Comparison of ENCODE assay signal across 22 mouse cellular contexts in genomic region chr2:100795578-100795977, GRCm38 (mm10).
DNase-seq lines count a peak whose midpoint lies in the region; ATAC-seq and TF ChIP-seq lines count a peak whose summit lies in the region.
"Had no signal": no experiment of that assay in that cellular context is flagged by ENCODE, and none has a peak within 500 bp of the region (broad histone marks: within the 10 kb centered on the region; RNA-seq: fewer than 3 reads in every experiment).

No protein-coding gene starts in this region.

- no peak overlapping the region for H3K27ac ChIP-seq in forebrain, postnatal 0 days (ENCODE audit: low read depth, low read length)
- H3K27ac ChIP-seq: embryonic facial prominence, embryonic 15.5 days; heart, adult 2 months; heart, embryonic 13.5 days; kidney, postnatal 0 days had no signal

- no peaks in the 10 kb centered on the region for H3K4me1 ChIP-seq in forebrain, postnatal 0 days (ENCODE audit: insufficient read depth)
- H3K4me1 ChIP-seq: embryonic facial prominence, embryonic 15.5 days; heart, embryonic 13.5 days had no signal

- intact Hi-C loops in left cerebral cortex, postnatal 25 days (cut with DNase I) = no loop called here

- DNase-seq in left cerebral cortex, postnatal 25 days (ENCODE audit: low spot score in 2 of 2) = peak; percentile 1 to 2
- no peak for DNase-seq in left cerebral cortex, adult 9 months (ENCODE audit: low spot score in 2 of 2)
- peak; percentile 5 for DNase-seq in right cerebral cortex, postnatal 25 days
- no peak for DNase-seq in right cerebral cortex, postnatal 10 days (ENCODE audit: low spot score in 2 of 2)
- DNase-seq in forebrain, postnatal 0 days = peak; percentile 22
- DNase-seq in frontal cortex, postnatal 36 days (ENCODE audit: low spot score in 2 of 2) = no peak
- no peak for DNase-seq in Muller cell, postnatal 12 days (ENCODE audit: inconsistent ontology term)
- DNase-seq: adrenal gland, postnatal 14 days; cerebellum, adult 11 months; cerebellum, adult 9-11 months; gastrocnemius, postnatal 36 days; heart, adult 2 months; heart, postnatal 14 days; kidney, adult 18-20 months; lung, postnatal 4 days; right cerebral cortex, adult 18-20 months; thymus, adult 2 months; thymus, postnatal 4 days had no signal

- H3K4me2 ChIP-seq in forebrain, postnatal 0 days (ENCODE audit: low read depth) = no peak overlapping the region
- H3K4me2 ChIP-seq: embryonic facial prominence, embryonic 15.5 days; heart, embryonic 13.5 days had no signal

- TF ChIP-seq CTCF in forebrain, postnatal 0 days (IDR thresholded peaks at IDR 0.05; ENCODE audit: low read depth) = no peak

- 74% methylated on average over 2 of the region's 2 CpGs for WGBS in forebrain, postnatal 0 days

- ATAC-seq in forebrain, postnatal 0 days = peak; percentile 20; the same call in 1 of the 2 replicates
- ATAC-seq: inflammation-experienced regulatory T-cells, adult 6 months had no signal

- H3K9me3 ChIP-seq in forebrain, postnatal 0 days (ENCODE audit: low read length) = no peaks in the 10 kb centered on the region
- H3K9me3 ChIP-seq: embryonic facial prominence, embryonic 15.5 days; heart, embryonic 13.5 days had no signal

- H3K4me3 ChIP-seq in forebrain, postnatal 0 days (ENCODE audit: low read depth, low read length) = no peak overlapping the region
- H3K4me3 ChIP-seq: embryonic facial prominence, embryonic 15.5 days; heart, adult 2 months; heart, embryonic 13.5 days had no signal

- no peaks in the 10 kb centered on the region for H3K27me3 ChIP-seq in forebrain, postnatal 0 days (ENCODE audit: insufficient read depth, low read length)
- H3K27me3 ChIP-seq: embryonic facial prominence, embryonic 15.5 days; heart, embryonic 13.5 days had no signal

- no peak overlapping the region for H3K9ac ChIP-seq in forebrain, postnatal 0 days
- H3K9ac ChIP-seq: embryonic facial prominence, embryonic 15.5 days; heart, embryonic 13.5 days had no signal

- H3K36me3 ChIP-seq in forebrain, postnatal 0 days (ENCODE audit: insufficient read depth) = no peaks in the 10 kb centered on the region
- H3K36me3 ChIP-seq: embryonic facial prominence, embryonic 15.5 days; heart, embryonic 13.5 days had no signal

Comparison
In these comparisons a context has a peak if more than half of its experiments do, and no peak if none do; other contexts are left out.
1. DNase-seq: peak in left cerebral cortex, postnatal 25 days (2 of 2), right cerebral cortex, postnatal 25 days (single experiment) and forebrain, postnatal 0 days (single experiment); none in left cerebral cortex, adult 9 months (0 of 2), right cerebral cortex, postnatal 10 days (0 of 2), frontal cortex, postnatal 36 days (0 of 2) and Muller cell, postnatal 12 days (single experiment).